Mouse (Mus musculus) stomach, embryonic 14.5 days (tissue): ENCODE measurements at regions not wholly inside any gene's neighbourhood (a gene's known extent, or its start where the extent isn't known, plus 50 kb on each side); places are given as distances from the start of the nearest gene placed in this dataset.

ENCODE experiments used
- ATAC-seq: fragments of 200-750 bp; cut with Nextera tagmentation; 2 replicates; pipeline ENCODE4 v1.8.0; 2017; ENCODE audit warnings: low read depth, moderate TSS enrichment; ENCODE audit not compliant: insufficient number of reproducible peaks, insufficient read depth, low FRiP score
- H3K27ac ChIP-seq: fragments of 300-500 bp; sonication (generic); 2 replicates; pipeline ENCODE4 v1.5.1; 2014; ENCODE audit warnings: mild to moderate bottlenecking, low read length, moderate library complexity, mixed read lengths
- H3K27me3 ChIP-seq: fragments of 300-500 bp; sonication (generic); 2 replicates; pipeline ENCODE4 v1.6.1; 2014; ENCODE audit warnings: low read length, control low read depth, mixed read lengths; ENCODE audit not compliant: control insufficient read depth, insufficient read depth
- H3K36me3 ChIP-seq: fragments of 300-500 bp; sonication (generic); 2 replicates; pipeline ENCODE4 v1.6.1; 2014; ENCODE audit warnings: mild to moderate bottlenecking, control low read depth, low read length, moderate library complexity, mixed read lengths; ENCODE audit not compliant: control insufficient read depth, insufficient read depth
- H3K4me1 ChIP-seq: fragments of 300-500 bp; sonication (generic); 2 replicates; pipeline ENCODE4 v1.6.1; 2014; ENCODE audit warnings: low read length, control low read depth, mixed read lengths; ENCODE audit not compliant: control insufficient read depth, insufficient read depth
- H3K4me2 ChIP-seq: fragments of 300-500 bp; sonication (generic); replicated peaks from 2 replicates; pipeline ENCODE4 v1.6.1; 2014; ENCODE audit warnings: low read depth, low read length, control low read depth
- H3K4me3 ChIP-seq: fragments of 300-500 bp; sonication (generic); 2 replicates; pipeline ENCODE4 v1.5.1; 2014; ENCODE audit warnings: low read depth, low read length, control low read depth
- H3K9ac ChIP-seq: fragments of 300-500 bp; sonication (generic); replicated peaks from 2 replicates; pipeline ENCODE4 v1.6.1; 2014; ENCODE audit warnings: low read depth, mild to moderate bottlenecking, control low read depth, low read length, moderate library complexity, mixed read lengths
- H3K9me3 ChIP-seq: fragments of 300-500 bp; sonication (generic); 2 replicates; pipeline ENCODE4 v1.6.1; 2016; ENCODE audit warnings: low read depth, low read length, control low read depth; ENCODE audit not compliant: control insufficient read depth
- WGBS: fragments of 180-500 bp; shearing (Covaris S2); extraction: QIAGEN DNeasy Blood & Tissue Kit; methylation state at CpG from one replicate; pipeline ENCODE4 v1.1.7; 2014; 5-methylcytosine and 5-hydroxymethylcytosine counted together

DNA sequence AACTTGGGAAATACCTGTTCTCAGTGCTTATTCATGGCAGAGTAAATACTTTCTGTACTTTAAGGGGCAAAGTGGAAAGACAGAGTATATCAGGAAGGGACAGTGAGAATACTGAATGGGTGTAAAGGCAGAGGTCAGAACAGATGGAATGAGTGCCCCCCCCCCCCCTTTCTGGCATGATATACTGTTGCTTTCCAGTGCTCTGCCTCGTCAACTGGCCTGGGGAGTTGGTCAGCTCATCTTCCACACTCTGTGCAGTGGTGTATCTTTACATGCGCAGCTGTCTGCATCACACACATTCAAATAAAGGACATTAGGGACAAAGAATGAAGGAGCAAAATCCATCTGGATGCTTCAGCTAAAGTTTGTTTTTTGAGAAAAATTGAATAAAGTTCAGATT lies 668.5 kb upstream of the Zeb2 start:
- no peaks in the 10 kb centered on the region for H3K9me3 ChIP-seq
- H3K4me3 ChIP-seq, result no peak overlapping the region
- H3K27me3 ChIP-seq, result 0 out of 2 replicates have a peak, but pooled peaks cover 4% of the 10 kb centered on the region
- WGBS, result 76% methylated on average over 2 of the region's 2 CpGs
- no peaks in the 10 kb centered on the region for H3K36me3 ChIP-seq
- H3K4me2 ChIP-seq, result no peak overlapping the region
- no peak overlapping the region for H3K9ac ChIP-seq
- ATAC-seq, result no peak
- H3K27ac ChIP-seq, result no peak overlapping the region
- H3K4me1 ChIP-seq, result 0 out of 2 replicates have a peak, but pooled peaks cover 3% of the 10 kb centered on the region

DNA sequence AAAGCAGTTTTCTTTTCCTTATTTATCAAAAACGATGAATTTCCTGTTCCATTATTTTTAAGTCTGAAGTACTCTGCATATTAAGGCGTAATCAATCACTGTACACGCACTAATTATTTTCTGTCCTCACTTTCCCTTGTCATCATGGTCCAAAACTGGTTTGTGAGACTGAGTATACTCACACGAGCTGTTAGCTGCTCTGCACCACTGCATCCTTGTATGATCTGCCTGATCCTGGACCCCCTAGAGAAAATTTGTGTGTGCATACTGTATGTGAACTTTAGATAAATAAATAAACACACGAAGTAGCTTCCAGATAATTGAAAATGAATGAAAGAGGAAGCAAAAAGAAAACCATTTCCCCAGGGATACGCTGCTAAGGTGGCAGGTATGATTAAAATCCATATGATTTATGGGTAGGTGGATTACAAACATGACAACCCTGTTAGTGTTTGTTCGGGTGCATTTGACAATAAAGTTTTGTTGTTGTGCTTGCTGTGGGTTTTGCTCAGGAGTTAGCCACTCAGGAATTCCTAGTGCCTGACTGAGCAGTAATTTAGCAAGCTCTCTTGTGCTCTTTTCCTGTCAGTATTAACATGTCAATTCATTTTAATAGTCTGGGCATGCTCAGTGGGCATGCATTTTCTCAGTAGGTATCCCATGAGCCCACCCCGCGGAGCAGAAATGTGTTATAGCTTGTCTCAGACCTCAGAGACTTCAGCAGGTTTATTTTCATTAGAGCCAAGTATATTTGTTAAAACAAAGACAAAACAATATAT lies 666.6 kb upstream of the Zeb2 start:
- H3K9me3 ChIP-seq, result no peaks in the 10 kb centered on the region
- no peak overlapping the region for H3K4me3 ChIP-seq
- 72% methylated on average over 9 of the region's 9 CpGs for WGBS
- no peak overlapping the region for H3K9ac ChIP-seq
- H3K36me3 ChIP-seq, result no peaks in the 10 kb centered on the region
- no peak overlapping the region for H3K27ac ChIP-seq
- no peak for ATAC-seq
- H3K27me3 ChIP-seq, result 0 out of 2 replicates have a peak, but pooled peaks cover 2% of the 10 kb centered on the region
- H3K4me1 ChIP-seq, result 0 out of 2 replicates have a peak, but pooled peaks cover 3% of the 10 kb centered on the region
- H3K4me2 ChIP-seq, result no peak overlapping the region

DNA sequence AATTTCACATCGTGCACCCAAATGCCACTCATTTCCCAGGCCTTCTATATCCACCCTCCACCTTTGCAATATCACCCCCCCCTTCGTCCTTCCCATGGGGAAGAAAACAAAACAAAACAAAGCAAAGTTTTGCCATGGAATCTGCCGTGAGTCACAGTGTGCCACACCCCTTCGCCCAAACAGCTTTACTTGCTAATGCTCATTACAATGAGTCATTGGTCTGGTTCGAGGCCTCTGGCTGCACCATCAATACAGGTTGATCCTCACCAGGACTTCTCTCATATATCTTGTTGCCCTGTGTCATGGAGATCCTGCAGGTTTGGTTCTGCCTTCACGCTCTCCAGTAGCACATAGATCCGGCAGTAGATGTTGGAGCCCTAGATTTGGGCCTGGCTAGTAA lies 660.3 kb upstream of the Zeb2 start:
- no peaks in the 10 kb centered on the region for H3K4me1 ChIP-seq
- no peak overlapping the region for H3K4me2 ChIP-seq
- H3K27me3 ChIP-seq, result no peaks in the 10 kb centered on the region
- H3K9me3 ChIP-seq, result no peaks in the 10 kb centered on the region
- H3K9ac ChIP-seq, result no peak overlapping the region
- 85% methylated on average over 7 of the region's 7 CpGs for WGBS
- no peak overlapping the region for H3K27ac ChIP-seq
- H3K4me3 ChIP-seq, result no peak overlapping the region
- H3K36me3 ChIP-seq, result no peaks in the 10 kb centered on the region
- no peak for ATAC-seq

DNA sequence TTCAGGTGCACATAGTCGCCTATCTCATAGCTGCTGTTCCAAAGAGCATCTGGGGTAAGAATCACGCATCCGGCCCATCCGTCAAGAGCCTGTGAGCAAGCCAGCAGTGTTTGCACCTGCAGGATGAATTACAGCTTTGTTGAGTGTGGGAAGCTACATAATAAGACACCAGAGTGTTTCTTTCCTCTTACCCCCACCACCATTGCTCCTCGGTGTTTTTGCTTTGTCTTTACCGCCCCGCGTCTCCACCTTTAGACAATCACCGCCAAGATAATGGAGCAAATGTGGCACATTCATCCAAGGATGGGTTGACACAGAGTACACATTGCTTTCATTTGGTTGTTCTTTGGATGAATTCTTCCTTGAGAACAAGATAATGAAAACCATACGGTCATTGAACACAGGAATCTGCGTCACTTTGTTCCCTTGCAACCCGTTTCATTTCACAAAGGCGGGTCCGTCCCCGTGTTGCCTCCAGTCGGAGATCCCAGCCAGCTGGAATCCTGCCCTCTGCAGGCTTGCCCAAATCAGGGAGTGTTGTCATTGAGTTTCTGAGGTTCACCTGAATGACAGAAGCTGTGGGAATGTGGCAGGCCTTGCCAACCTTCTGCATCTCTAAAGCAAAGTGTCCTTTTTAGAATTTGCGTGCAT lies 659.4 kb upstream of the Zeb2 start:
- WGBS, result 84% methylated on average over 17 of the region's 17 CpGs
- no peaks in the 10 kb centered on the region for H3K27me3 ChIP-seq
- no peaks in the 10 kb centered on the region for H3K9me3 ChIP-seq
- H3K4me1 ChIP-seq, result no peaks in the 10 kb centered on the region
- H3K36me3 ChIP-seq, result no peaks in the 10 kb centered on the region
- no peak overlapping the region for H3K4me3 ChIP-seq
- H3K27ac ChIP-seq, result no peak overlapping the region
- no peak overlapping the region for H3K9ac ChIP-seq
- H3K4me2 ChIP-seq, result no peak overlapping the region
- ATAC-seq, result no peak

DNA sequence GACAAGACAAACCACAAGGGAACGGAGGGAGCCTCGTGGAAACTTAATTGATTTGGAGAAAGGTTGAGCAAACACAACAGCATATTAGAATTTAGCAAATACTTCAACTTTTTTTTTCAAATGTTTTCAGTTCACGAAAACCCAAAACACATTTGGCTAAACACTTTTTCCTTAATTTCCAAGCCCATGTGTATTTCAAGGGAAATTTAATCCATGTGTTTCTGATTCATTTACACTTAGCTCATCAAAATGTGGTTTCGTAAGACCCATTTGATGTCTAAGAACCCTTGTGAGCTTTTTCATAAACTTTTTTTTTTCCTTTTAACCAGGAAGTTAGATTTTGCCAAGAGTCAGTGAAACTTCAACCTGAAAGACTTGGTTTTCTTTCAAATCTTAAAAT lies 658.5 kb upstream of the Zeb2 start:
- no peak overlapping the region for H3K4me3 ChIP-seq
- no peak overlapping the region for H3K9ac ChIP-seq
- ATAC-seq, result no peak
- H3K9me3 ChIP-seq, result no peaks in the 10 kb centered on the region
- H3K27me3 ChIP-seq, result no peaks in the 10 kb centered on the region
- H3K27ac ChIP-seq, result no peak overlapping the region
- H3K4me2 ChIP-seq, result no peak overlapping the region
- H3K36me3 ChIP-seq, result no peaks in the 10 kb centered on the region
- no peaks in the 10 kb centered on the region for H3K4me1 ChIP-seq
- 85% methylated on average over 4 of the region's 4 CpGs for WGBS

DNA sequence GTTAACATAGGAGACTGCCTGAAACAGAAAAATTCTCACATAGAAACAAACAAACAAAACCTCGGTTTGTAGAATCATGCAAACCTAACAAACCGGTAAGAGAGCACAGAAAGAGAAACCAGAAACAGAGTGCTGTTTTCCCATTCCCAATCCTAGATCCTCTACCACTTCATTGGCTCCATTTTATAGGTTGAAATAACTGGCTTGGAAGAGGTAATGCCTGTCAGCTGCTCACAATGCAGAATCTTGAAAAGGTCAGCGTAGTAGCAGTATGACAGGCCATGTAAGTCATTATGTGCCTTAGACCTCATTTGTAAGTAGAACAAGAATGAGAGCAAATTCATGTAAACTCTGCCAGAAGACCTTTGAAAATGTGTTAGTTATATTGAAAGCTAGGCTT lies 657.2 kb upstream of the Zeb2 start:
- Histone ChIP-seq H3K36me3 (no peaks in the 10 kb centered on the region), H3K4me2 (no peak overlapping the region), H3K9me3 (no peaks in the 10 kb centered on the region), H3K4me1 (no peaks in the 10 kb centered on the region), H3K27me3 (no peaks in the 10 kb centered on the region), H3K27ac (no peak overlapping the region), H3K4me3 (no peak overlapping the region), H3K9ac (no peak overlapping the region)
- no peak for ATAC-seq
- WGBS, result 67% methylated on average over 3 of the region's 3 CpGs

DNA sequence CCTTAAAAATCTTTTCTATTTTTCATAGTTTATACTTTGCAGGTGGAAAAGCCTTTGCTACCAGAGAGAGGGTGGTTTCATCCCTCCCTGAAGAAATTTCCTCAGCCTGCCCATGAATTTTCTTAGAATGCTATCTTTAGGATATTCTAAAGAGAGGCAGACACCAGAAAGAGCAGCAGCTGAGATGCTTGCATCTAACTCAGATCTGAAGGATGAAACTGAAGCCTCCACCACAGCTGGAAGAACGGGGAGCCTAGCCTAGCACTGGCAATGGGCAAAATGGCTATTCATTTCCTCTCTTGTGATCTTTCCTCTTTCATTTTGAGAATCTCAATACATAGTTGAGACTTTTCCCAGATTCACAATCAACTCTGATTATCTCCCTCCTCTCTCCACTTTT lies 640.0 kb upstream of the Zeb2 start:
- H3K4me3 ChIP-seq, result no peak overlapping the region
- no peaks in the 10 kb centered on the region for H3K36me3 ChIP-seq
- H3K9ac ChIP-seq, result no peak overlapping the region
- H3K27me3 ChIP-seq, result no peaks in the 10 kb centered on the region
- H3K4me2 ChIP-seq, result no peak overlapping the region
- no peaks in the 10 kb centered on the region for H3K9me3 ChIP-seq
- no peak for ATAC-seq
- H3K27ac ChIP-seq, result no peak overlapping the region
- 44% methylated on average over 1 of the region's 1 CpGs for WGBS
- H3K4me1 ChIP-seq, result no peaks in the 10 kb centered on the region

DNA sequence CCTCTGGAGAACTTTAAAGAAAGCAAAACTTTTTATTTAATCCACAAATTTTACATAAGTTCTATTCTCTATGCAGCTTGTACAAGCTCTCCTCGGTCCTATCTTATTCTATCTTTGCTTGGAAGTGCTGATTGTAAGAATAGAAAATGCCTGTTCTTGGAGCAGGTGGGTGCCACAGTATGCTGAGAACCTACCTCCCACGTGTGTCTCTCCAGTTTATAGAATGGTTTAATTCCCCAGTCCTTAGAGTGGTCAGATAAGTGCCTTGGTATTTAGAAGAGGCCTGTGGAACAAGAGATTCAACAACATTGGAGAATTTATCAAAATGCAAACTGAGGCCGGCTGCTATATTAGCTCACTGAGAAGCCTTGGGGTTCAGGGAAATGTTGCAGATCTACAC lies 639.2 kb upstream of the Zeb2 start:
- Histone ChIP-seq H3K4me3 (no peak overlapping the region), H3K4me1 (no peaks in the 10 kb centered on the region), H3K36me3 (no peaks in the 10 kb centered on the region), H3K9ac (no peak overlapping the region), H3K4me2 (no peak overlapping the region), H3K9me3 (no peaks in the 10 kb centered on the region), H3K27me3 (no peaks in the 10 kb centered on the region), H3K27ac (no peak overlapping the region)
- no peak for ATAC-seq
- WGBS, result 79% methylated on average over 3 of the region's 3 CpGs
